Mouse (Mus musculus) gonadal fat pad, adult 2 months (tissue): ENCODE measurements around the gene Ubash3b. TPM values are rescaled to one million over a fixed set of nuclear protein-coding genes. Genes with fewer than 3 reads are reported as not detected.

Experiments used
- DNase-seq: peaks from one replicate; pipeline ENCODE4 v3.0.0-alpha.2; 2012; ENCODE audit warnings: low read depth
- polyA plus RNA-seq: library from polyadenylated mRNA; depleted of rRNA; stranded (reverse); fragments of >200 nt; gene quantifications from 2 replicates; pipeline ENCODE4 v1.2.3, GENCODE M21; 2012

Gene Ubash3b
- polyA plus RNA-seq, 1 experiment, result 2.5 TPM

DNA sequence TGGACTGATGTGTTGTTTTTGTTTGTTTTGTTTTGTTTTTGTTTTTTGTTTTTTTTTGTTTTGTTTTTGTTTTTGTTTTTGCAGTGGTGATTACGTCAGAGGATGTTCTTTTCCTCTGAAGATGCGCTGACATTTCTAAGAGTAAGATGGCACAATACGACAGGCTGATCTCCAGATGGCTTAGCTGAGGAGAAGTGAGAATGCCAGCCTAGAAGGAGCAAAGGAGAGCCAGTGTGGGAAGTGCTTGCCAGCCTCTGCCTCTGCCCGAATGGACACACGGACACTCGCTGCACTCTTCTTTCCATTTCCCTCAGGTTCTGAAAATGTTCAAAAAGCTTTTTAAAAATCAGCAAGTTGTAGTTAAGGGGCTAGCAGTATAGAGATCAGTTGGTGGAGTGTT, 6.7 kb upstream of the Ubash3b start:
- no peak for DNase-seq

DNA sequence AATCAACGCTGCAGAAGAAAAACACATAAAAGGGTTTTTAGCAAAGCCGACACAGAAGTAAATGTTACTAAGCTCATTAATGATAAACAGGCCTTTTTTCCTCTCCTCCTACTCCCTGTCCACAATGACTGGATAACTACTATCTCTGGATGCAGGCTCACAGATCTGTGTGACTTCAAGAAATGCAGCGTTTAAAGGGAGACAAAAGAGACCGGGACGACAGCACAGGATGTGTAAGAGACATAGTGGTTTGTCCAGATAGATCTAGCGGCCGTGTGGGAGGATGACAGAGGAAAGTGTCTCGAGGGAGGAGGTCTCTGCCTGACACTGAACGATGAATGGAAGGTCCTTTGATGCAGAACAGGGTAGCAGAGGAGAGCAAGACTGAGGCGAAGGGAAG, 5.4 kb upstream of the Ubash3b start:
- no peak for DNase-seq

DNA sequence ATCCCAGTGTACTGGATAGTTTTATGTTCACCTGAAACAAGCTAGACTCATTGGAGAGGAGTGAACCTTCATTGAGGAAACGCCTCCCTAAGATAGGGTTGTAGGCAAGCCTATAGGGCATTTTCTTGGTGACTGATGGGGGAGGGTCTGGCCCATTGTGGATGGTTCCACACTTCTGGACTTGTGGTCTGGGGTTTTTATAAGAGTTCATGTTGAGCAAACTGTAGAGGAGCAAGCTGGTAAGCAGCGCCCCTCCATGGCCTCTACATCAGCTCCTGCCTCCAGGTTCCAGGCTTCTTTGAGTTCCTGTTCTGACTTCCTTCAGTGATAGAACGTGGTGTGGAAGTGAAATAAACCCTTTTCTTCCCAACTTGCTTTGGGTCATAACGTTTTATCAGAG, 866 bp upstream of the Ubash3b start:
- DNase-seq, result no peak

DNA sequence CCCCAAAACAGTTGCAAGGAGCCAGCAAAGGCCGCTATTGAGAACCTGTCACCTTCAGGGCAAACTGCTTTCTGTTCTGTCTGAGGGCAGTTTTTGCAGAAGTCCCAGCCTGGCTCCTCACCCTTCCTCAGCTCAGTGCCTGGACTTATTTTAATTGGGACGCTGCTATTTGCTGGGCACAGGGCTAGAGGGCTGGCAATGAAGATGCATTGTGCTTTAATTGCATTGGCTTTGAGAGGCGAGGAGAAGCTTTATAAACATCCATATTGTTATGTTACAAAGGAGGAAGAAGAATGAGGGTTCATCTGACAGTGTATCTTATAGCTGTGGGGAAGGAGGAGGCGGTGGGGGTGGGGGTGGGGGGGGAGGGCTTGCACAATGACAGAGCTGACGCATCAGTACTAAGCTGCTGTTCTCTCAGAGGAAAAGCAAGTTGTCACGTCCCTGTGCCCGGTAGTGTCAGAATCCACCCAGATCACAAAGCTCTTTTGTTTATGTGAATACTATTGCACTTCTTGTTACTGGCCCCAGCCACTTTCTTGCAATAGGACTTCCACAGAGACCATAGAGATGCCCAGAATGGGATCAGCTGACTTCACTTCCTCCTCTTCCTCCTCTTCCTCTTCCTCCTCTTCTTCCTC, 841 bp downstream of the Ubash3b start:
- no peak for DNase-seq

DNA sequence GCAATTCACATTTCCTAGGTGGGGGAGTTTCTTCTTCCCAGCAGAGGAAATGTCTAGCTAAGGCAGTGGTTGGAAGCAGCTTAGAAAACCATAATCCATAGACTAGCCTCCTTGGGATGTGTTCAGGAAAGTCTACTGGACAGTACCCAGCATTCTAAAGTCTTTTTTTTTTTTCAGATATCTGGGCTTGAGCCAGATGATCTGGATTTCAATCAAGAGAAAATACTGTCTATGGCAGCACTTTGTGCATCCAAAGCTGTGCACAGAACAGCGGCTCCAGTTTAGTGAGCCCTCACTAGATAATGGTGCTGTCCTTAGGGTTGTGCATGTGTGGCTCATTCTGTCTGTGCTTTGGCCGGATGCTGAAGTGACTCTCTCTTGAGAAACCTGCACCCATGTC, 2.3 kb downstream of the Ubash3b start:
- no peak for DNase-seq

DNA sequence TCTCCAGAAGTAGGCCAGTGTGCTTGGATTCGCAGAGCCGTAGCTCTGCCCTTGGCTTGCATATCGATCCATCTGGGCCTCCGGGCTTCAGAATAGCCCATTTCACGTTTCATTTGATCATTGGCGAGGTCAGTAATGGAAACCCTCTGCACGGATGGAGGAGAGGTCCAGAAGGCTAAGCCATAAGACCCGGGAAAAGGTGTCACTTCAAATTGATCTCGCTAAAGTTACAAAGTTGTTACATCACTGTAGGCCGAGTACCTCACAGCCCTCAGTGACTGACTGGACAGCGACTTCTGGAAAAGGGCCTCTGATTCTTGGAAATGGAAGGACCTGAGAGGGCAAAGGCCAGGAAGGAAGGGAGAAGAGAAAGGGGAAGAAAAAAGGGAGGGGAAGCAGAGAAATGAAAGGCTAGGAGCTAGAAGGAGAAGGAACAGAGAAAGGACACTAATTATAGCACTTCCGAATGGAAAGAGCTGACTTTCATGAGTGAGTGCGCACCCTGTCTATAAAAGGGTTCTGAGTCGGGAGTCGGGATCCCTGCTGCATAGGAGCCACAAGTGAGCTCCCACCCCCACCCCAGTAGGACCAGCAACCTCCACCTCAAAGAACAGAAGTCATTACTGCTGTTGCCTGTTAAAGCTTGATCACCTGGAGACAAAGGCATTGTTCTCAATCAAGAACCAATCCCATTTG, 3.5 kb downstream of the Ubash3b start:
- DNase-seq, result no peak

DNA sequence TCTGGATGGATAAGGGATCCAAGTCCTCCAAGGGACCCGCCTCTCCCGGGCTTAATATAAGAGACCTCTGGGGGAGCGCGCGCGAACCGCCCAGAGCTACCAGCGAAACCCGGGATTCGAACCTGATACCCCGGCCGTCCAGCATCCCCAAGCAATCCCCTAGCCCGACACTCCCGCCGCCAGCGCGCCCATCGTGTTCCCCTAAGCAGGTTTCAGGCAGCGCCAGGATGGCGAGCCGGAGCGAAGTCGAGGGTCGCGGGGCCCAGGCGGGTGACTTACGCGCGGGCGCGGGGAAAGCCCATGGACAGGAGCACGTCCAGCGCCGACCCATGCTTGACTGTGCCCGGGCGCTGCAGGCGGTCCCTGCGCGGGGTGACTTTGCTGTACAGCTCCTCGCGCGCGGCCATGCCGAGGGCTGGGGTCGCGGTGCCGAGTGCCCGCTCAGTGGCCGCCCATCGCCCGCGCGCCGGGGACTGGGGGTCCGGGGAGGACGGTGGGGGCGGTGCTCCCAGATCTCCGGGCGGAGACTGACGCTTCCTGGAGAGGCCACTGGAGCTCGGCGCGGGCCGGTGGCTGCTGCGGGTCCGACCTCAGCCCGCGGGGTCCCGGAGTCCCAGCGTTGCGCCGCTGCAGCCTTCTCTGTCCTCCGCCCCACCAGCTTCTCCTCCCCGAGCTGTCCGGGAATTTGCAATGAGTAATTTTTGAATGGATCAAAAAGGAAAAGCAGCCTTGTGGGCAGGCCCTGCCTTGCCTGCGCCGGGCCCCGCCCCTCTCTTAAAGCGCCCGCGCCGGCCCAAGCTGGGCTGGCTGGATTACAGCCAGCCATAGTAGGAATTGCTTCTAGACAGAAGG, 4.3 kb downstream of the Ubash3b start:
- DNase-seq, result no peak

DNA sequence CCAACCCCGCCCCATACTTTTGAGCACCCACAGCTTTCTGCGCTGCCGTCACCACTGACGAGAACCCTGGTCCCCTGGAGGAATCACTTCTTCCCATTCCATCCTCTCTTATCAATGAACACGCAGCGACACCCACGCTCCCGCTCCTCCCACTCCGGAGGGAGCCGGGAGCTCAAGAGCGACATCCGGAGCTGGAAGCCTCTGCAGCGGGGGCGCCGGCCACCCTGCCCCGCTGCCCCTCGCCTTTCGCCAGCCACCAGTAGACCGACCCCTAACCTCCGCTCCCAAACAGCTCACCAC, 4.8 kb downstream of the Ubash3b start:
- no peak for DNase-seq

DNA sequence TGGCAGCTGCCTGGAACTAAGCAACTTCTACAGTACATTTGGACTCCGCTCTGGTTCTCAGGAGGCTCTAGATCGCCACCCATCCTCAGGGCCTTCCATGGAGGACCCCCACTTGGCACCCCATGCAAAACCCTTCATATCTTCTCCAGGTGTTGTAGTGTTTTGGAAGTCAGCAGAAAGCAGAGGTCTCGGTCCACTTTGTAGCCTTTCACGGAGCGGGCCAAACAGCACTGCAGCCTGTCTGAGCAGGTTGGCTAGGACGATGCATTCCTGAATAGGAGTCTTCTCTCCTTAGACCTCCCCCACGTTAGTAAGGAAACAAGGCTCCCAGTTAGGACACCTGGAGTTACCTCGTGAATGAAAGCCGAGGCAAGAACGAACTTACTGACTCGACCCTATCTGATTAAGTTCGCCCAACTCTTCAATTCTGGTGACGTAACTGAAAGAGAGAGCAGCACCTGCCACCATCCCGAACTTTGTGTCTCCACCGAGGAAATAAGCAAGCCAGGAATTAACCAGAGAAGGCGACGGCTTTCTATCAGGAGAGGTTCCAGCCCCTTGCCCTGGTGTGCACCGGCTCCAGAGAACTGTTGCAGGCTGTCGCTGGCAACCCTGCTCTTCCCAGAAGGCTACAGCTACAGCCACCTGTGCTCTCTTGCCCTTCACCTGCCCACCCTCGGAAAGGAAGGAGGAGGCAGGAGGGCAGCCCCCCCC, 5.3 kb downstream of the Ubash3b start:
- DNase-seq, result no peak

DNA sequence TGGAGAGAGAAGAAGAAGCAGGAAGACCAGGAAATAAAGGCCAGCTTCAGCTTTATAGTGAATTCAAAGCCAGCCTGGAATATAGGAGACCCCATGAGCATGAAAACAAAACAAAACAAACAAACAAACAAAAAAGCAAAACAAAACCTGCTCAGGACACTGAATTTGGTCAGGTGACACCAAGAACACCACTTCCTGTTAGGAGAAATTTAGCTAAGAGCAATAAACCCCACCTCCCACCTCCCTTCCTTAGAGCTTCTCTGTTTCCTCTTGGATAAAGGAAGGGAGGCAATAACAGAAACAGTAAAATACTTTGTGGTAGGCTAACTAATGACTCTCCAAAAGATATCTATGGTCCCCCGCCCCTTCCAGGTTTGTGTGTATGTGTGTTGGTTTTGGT, 7.5 kb downstream of the Ubash3b start:
- no peak for DNase-seq

DNA sequence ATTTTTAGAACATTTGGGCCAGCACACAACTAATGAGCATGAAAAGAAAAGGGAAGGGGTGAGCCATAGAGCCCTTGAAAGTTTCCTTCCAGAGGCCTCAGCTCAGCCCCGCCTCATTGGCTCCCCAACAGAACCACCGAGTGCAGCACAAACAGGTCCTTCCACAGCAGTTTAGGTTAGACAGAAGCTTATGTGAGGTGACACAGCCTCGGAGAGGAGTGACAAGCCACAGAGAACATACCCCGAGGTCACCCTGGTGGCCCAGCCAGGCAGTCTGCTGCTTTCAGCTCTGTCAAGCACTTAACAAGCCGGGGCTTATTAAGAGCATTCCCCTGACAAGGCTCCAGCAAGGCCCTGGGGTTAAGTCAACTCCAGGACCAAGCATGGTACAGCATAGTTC, 8.4 kb downstream of the Ubash3b start:
- DNase-seq, result no peak

DNA sequence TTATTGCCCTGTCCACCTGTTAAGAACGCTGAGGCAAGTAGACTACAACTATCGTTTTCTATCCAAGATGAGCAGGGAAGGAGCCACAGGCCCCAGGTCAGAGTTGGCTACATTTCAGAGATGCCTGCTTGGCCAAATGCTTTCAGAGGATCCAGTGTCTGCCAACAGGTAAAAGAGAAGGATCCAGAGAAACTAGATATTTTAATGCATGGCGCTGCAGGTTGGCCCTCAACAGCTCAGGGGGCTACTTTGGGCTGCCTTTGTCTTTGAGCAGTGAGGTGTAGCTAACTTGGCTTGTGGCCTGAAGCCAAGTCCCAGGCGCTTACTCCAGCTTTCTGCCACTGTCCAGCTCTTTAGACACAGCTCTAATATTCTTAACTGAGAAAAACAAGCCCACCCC, 10.0 kb downstream of the Ubash3b start:
- DNase-seq, result no peak

DNA sequence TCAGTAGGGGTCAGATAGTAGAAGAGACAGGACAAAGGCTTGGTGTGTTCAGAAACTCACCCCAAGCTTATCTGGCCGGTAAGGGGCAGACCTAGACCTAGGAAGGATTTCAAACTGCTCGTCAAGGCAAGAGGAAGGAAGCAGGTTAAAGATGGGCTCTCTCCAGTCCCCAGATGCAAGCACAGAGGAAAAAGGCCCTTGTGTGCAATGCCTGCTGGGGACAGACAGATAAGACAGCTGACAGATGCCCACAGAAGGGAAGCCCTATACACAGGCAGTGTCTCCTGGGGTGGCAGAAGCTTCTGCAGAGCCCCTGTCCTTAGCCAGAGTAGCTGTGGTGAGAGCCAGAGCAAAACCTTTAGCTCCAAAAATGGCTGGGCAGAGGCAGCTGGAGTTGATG, 11.6 kb downstream of the Ubash3b start:
- no peak for DNase-seq

DNA sequence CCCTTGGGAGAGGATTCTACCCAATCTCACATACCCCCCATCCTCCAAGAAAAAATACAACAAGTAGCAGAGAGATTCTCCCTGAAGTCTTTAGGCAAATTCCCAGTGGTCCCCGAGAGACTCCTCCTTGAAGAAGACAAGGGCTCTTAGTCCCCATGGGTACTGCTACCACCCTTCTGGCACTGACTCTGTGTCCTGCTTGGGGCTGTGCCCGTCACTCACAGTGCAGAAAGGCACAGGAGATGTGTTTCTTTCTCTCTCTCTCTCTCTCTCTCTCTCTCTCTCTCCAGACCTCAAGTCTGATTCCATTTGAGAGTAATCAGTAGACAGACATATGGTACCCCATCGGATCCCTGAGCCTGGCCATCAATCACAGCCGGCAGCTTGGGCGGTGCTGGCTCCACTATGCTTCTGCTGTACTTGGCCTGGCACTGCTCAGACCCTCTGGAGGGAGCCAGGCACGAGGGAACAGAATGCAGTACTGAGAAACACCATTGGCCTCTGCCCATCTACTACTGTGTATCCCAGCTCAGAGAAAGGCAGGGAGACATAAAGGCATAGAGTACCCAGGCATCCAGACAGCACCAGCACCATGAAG, 12.3 kb downstream of the Ubash3b start:
- DNase-seq, result no peak

DNA sequence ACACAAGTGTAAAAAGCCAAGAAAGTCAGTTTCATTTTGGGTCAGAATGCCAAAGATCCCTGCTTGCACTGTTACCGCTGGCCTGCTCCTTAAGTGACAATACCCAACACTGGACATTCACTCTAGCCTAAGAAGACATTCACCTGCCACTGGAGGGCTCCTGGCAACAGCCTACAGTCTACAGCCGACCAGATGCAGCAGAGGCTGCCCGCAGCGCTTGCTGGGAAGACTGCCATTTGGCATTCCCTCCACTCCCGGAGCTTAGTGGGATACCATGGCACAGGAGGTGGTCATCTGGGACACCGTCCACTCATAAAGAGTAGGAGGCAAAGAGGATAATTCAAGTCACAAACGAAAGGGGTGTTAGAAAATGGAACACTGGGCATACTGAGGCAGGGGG, 12.9 kb downstream of the Ubash3b start:
- no peak for DNase-seq

DNA sequence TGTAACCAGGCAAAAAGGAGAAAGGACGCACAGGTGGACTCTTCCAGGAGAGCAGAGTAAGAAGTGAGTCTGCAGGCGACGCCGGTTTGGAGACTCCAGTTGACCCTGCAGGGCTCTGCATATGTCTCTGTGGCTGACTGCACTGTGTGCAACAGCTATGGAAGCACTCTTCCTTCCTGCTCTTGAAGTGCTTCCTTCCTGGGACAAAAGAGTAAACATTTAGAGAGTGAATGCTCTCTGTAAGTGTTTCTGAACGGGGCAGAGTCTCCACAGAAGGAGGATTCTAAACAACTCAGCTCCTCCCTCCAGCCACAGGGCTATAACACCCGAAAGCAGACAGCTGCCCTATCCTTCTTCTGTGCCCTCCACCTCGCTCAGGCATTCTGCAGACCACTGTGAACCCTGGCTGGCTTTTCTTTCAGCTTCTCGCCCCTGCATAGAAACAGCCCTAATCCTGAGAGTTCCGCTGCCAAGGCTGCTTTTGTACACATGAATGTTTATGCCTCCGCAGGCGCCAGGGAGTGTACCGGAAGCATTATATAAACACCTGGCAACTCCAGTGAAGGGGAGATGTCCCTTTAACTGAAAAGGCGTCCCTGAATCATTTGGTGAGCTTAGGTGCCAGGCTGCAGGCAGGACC, 14.2 kb downstream of the Ubash3b start:
- no peak for DNase-seq

DNA sequence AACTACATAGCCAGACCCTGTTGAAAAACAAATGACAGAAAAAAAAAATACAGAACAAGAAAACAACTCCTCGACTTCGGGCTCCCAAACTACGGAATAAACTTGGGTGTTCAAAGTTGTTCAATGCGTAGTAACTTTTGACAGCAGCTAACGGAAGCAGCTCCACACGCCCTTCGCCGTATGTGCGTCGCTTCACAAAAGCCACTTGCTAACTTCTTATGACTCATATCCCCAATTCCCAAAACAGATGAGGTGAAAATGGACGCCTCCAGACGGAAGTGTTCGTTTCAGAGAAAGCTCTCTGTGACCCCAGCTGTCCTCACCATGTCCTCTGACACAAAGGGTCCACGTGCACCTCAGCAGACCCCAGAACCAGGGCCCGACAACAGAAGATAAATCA, 17.7 kb downstream of the Ubash3b start:
- DNase-seq, result no peak

DNA sequence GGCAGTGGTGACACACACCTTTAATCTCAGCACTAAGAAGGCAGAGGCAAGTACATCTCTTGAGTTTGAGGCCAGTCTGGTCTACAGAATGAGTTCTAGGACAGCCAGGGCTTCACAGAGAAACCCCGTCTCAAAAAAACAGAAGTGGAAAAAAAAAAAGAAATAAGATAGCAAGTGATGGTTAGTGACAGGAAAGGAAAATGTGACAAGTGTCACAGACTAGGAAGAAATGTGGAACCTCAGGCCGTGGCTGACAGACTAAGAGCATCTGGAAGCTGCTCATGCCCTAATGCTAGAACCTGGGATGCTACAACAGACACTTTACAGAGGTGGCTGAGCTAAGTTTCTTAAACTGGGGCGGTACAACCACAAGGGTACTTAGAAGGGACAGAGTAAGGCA, 18.4 kb downstream of the Ubash3b start:
- no peak for DNase-seq

DNA sequence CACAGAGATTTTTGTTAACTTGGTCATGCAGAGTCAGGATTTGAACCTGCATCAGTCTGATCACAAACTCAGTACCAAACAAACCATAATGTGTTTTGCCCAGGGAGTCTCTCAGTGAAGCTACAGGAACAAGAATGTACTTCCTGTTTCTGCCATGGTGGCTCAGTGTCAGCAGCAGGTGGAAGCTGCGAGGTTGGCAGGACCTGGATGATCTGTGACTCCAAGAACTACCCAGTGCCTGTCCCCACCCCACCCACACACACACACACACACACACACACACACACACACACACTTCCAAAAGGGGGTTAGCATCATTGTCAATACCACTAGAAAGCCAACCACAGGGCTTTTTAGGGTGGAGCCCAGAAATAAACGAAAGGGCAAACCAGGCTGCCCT, 20.5 kb downstream of the Ubash3b start:
- DNase-seq, result no peak

DNA sequence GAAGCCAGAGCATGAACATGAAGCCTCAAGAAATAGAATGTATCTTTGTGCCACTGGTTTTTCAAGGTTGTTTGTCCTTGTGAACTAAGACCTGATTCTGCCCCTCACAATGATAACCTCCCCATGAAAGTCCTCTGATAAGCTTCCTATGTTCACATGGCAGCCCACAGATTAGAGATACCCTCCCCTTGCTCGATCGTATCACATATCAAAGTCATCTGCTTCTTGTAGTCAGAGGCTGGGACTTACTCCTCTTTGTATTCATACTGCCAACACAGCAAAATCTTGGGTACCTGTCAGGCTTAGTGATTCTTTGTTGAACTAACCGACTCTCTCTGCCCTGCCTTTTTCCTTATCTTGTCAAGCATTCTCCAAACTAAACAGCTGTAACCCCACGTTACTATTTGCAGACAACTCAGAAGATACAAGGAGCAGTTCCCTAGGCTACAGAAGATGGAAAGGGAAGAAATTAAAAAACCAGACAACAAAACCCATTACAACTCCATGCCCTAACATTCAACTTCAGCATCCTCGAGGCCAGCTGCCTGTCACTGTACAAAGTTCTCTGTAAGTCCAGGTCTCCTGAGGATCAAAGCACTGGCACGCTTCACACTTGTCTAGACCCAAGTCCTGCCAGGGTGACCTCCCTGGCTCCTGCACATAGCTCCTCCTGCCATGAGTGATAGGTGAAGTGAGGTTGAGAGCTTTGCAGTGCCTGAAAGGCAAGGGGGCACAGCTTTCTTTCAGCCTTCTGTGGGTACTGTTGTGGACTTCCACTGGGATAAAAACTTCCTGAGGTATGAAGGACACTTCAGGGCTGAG, 22.3 kb downstream of the Ubash3b start:
- DNase-seq, result no peak
